Mouse (Mus musculus) neural tube, embryonic 12.5 days (tissue): ENCODE measurements around the gene Adat2. TPM values are rescaled to one million over a fixed set of nuclear protein-coding genes. Genes with fewer than 3 reads are reported as not detected.

ENCODE experiments used
- ATAC-seq: fragments of 200-750 bp; cut with Nextera tagmentation; 2 replicates; pipeline ENCODE4 v1.8.0; 2017; ENCODE audit warnings: low read depth, mild to moderate bottlenecking, moderate TSS enrichment, moderate library complexity; ENCODE audit not compliant: low FRiP score
- H3K27ac ChIP-seq: fragments of 300-500 bp; sonication (generic); 2 replicates; pipeline ENCODE4 v1.5.1; 2016
- H3K27me3 ChIP-seq: fragments of 300-500 bp; sonication (generic); replicated peaks from 2 replicates; pipeline ENCODE4 v1.6.1; 2016; ENCODE audit warnings: mild to moderate bottlenecking
- H3K36me3 ChIP-seq: fragments of 300-500 bp; sonication (generic); 2 replicates; pipeline ENCODE4 v1.6.1; 2016; ENCODE audit warnings: mild to moderate bottlenecking
- H3K4me1 ChIP-seq: fragments of 300-500 bp; sonication (generic); 2 replicates; pipeline ENCODE4 v1.6.1; 2016
- H3K4me2 ChIP-seq: fragments of 300-500 bp; sonication (generic); replicated peaks from 2 replicates; pipeline ENCODE4 v1.6.1; 2016; ENCODE audit warnings: mild to moderate bottlenecking
- H3K4me3 ChIP-seq: fragments of 300-500 bp; sonication (generic); 2 replicates; pipeline ENCODE4 v1.5.1; 2016
- H3K9ac ChIP-seq: fragments of 300-500 bp; sonication (generic); 2 replicates; pipeline ENCODE4 v1.6.1; 2016; ENCODE audit warnings: mild to moderate bottlenecking
- H3K9me3 ChIP-seq: fragments of 300-500 bp; sonication (generic); 2 replicates; pipeline ENCODE4 v1.6.1; 2016; ENCODE audit warnings: mild to moderate bottlenecking
- WGBS: fragments of 180-500 bp; shearing (Covaris S2); methylation state at CpG from one replicate; pipeline ENCODE4 v1.1.7; 2016; 5-methylcytosine and 5-hydroxymethylcytosine counted together
- polyA plus RNA-seq: library from polyadenylated mRNA; unstranded; fragments of >200 nt; fragmentation: Nextera tagmentation; extraction: Ambion mirVana; gene quantifications from 2 replicates; pipeline ENCODE4 v1.2.1, GENCODE M21; 2016

The Adat2 gene
- polyA plus RNA-seq, result 3.2 and 3.5 TPM in 2 replicates

- 0 out of 2 replicates have a peak within 1 kb of the TSS, but pooled peaks have one; percentile 28 for H3K27ac ChIP-seq
- peak; percentile 96 for ATAC-seq
- peaks cover 9% of the 10 kb centered on the region; the same call in 1 of the 2 replicates for H3K4me1 ChIP-seq
Observed at GRCm38 (mm10) chr10:13552646-13553497, at the start of gene Adat2, which contains the start of gene Pex3. Gene Adat2, plus strand, starts transcription at chr10:13552894. Gene Pex3, minus strand, starts transcription at chr10:13553142.

GRCm38 (mm10) chr10:13521857-13522256 is 30.8 kb upstream of the Adat2 start:
- Histone ChIP-seq H3K4me2 (no peak overlapping the region), H3K27ac (no peak overlapping the region), H3K4me3 (no peak overlapping the region), H3K27me3 (no peaks in the 10 kb centered on the region), H3K9me3 (no peaks in the 10 kb centered on the region), H3K4me1 (no peaks in the 10 kb centered on the region), H3K36me3 (no peaks in the 10 kb centered on the region), H3K9ac (no peak overlapping the region)
- no peak for ATAC-seq
- WGBS, result 86% methylated on average over 4 of the region's 4 CpGs

More at GRCm38 (mm10) chr10:13552646-13553497, at the start of gene Adat2, which contains the start of gene Pex3:
- H3K9ac ChIP-seq, result peak within 1 kb of the TSS; percentile 61
- no peaks in the 10 kb centered on the region for H3K36me3 ChIP-seq
- no peaks in the 10 kb centered on the region for H3K9me3 ChIP-seq
- peak within 1 kb of the TSS; percentile 58 for H3K4me3 ChIP-seq
- WGBS, result under 1% methylated on average over 51 of the region's 51 CpGs
- H3K4me2 ChIP-seq, result peak within 1 kb of the TSS; percentile 77
- H3K27me3 ChIP-seq, result no peaks in the 10 kb centered on the region

GRCm38 (mm10) chr10:13528155-13528554 is 24.5 kb upstream of the Adat2 start:
- Histone ChIP-seq H3K4me1 (no peaks in the 10 kb centered on the region), H3K9ac (no peak overlapping the region), H3K27me3 (no peaks in the 10 kb centered on the region), H3K9me3 (no peaks in the 10 kb centered on the region), H3K4me2 (no peak overlapping the region), H3K27ac (no peak overlapping the region), H3K4me3 (no peak overlapping the region), H3K36me3 (peaks cover 22% of the 10 kb centered on the region)
- 89% methylated on average over 4 of the region's 4 CpGs for WGBS
- no peak for ATAC-seq

DNA sequence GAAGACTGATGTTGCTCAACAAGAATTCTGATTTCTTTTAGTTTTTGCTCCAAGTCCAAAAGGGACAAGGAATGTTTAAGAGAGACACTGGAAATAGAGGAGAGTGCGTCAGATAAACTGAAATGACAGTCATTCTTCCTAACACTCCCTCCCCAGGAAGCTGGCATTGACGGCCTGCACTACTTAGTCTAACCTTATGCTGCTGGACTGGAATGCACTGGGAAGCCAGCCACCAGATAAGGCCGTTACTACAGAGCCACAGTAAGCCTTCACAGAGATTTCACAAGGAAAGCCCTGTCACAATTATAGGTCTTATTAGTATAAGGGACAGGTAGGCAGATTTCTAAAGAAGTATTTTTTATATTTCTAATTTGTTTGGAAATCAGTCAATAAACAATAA is 17.9 kb upstream of the Adat2 start:
- no peak overlapping the region for H3K9ac ChIP-seq
- H3K27me3 ChIP-seq, result no peaks in the 10 kb centered on the region
- H3K9me3 ChIP-seq, result no peaks in the 10 kb centered on the region
- H3K27ac ChIP-seq, result no peak overlapping the region
- no peaks in the 10 kb centered on the region for H3K4me1 ChIP-seq
- no peak for ATAC-seq
- peaks cover 40% of the 10 kb centered on the region for H3K36me3 ChIP-seq
- H3K4me2 ChIP-seq, result no peak overlapping the region
- 94% methylated on average over 3 of the region's 3 CpGs for WGBS
- H3K4me3 ChIP-seq, result no peak overlapping the region

- Histone ChIP-seq H3K27me3 (no peaks in the 10 kb centered on the region), H3K4me3 (no peak overlapping the region), H3K4me2 (no peak overlapping the region), H3K9ac (no peak overlapping the region), H3K9me3 (no peaks in the 10 kb centered on the region), H3K36me3 (peaks cover 32% of the 10 kb centered on the region), H3K4me1 (no peaks in the 10 kb centered on the region), H3K27ac (no peak overlapping the region)
- no peak for ATAC-seq
- 95% methylated on average over 7 of the region's 7 CpGs for WGBS
Observed at GRCm38 (mm10) chr10:13536706-13537105, 16.0 kb upstream of the Adat2 start.

GRCm38 (mm10) chr10:13539769-13540333 is 12.8 kb upstream of the Adat2 start:
- Histone ChIP-seq H3K4me1 (no peaks in the 10 kb centered on the region), H3K9me3 (no peaks in the 10 kb centered on the region), H3K27ac (no peak overlapping the region), H3K9ac (no peak overlapping the region), H3K4me2 (no peak overlapping the region), H3K36me3 (peaks cover 19% of the 10 kb centered on the region), H3K27me3 (no peaks in the 10 kb centered on the region), H3K4me3 (no peak overlapping the region)
- ATAC-seq, result no peak
- WGBS, result 93% methylated on average over 7 of the region's 7 CpGs

DNA sequence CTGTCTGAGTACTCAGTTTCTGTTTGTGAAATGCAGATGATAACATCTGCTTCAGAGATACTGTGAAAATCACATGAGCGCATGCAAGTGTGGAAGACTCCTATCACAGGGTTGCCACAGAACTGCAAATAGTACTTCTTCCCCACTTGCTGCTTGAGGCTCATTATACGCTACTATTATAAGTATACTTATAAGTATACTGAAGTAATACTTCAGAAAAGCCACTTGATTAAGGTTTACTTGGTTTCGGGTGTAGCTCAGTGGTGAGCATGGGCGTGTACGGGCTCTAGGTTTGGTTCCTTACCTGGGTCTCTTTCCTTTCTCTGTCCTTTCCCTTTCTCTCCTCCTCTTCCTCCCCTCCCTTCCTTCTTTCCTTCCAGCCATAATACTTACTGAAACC is 11.0 kb upstream of the Adat2 start:
- H3K4me3 ChIP-seq, result no peak overlapping the region
- 96% methylated on average over 5 of the region's 5 CpGs for WGBS
- no peaks in the 10 kb centered on the region for H3K27me3 ChIP-seq
- peaks cover 16% of the 10 kb centered on the region for H3K36me3 ChIP-seq
- no peak for ATAC-seq
- no peak overlapping the region for H3K4me2 ChIP-seq
- no peaks in the 10 kb centered on the region for H3K4me1 ChIP-seq
- H3K9me3 ChIP-seq, result no peaks in the 10 kb centered on the region
- H3K9ac ChIP-seq, result no peak overlapping the region
- no peak overlapping the region for H3K27ac ChIP-seq

DNA sequence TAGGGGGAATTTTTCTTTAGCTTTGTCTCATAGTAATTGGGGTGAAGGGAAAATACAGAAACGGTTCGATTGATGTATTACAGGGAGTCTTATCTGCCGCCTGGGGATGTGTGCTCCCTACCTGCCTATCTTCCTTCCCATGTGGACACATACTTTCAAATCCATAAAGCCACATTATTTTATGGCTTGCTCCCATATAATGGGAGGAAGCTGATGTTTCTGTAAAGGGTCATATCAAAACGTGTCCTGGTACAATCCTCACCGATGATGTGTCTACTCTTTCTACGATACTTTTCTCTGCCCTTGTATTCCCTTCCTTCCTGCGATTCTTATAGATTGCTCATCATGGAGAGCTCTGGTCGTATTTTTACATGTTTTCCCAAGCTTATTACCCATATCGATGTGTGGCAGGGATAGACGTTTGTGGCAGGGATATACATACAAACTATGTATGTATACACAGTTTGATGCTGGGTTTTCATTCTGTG is 848 bp downstream of the Adat2 start:
- Histone ChIP-seq H3K4me3 (peak overlapping the region; percentile 58), H3K9ac (peak overlapping the region; percentile 61), H3K36me3 (no peaks in the 10 kb centered on the region), H3K27me3 (no peaks in the 10 kb centered on the region), H3K9me3 (no peaks in the 10 kb centered on the region), H3K27ac (no peak overlapping the region), H3K4me2 (peak overlapping the region; percentile 77), H3K4me1 (peaks cover 9% of the 10 kb centered on the region; the same call in 1 of the 2 replicates)
- 32% methylated on average over 10 of the region's 10 CpGs for WGBS
- 0 out of 2 replicates have a peak, but pooled peaks have one; percentile 19 for ATAC-seq

DNA sequence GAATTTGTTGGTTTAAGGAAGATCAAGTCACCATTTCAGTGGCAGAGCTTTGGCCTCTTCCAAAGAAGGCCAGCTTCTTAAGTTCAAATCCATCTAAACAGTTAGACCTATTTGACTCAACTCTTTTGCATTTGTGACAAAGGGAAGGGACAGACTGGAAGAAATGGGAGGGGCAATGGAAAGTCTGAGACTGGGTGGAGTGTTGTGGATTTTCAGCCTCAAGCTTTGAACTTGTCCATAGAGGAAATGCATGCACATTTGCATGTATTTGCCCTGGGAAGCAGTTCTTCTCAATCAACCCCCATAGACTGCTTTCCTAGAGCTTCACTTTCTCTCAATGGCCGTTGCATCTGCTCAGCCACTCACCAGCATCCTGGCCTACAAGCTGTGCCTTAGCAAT is 1.6 kb downstream of the Adat2 start:
- Histone ChIP-seq H3K4me2 (no peak overlapping the region), H3K9me3 (no peaks in the 10 kb centered on the region), H3K36me3 (no peaks in the 10 kb centered on the region), H3K4me3 (no peak overlapping the region), H3K27ac (no peak overlapping the region), H3K9ac (no peak overlapping the region), H3K4me1 (peaks cover 9% of the 10 kb centered on the region; the same call in 1 of the 2 replicates), H3K27me3 (no peaks in the 10 kb centered on the region)
- ATAC-seq, result no peak
- 95% methylated on average over 1 of the region's 1 CpGs for WGBS

GRCm38 (mm10) chr10:13560014-13560674 is 7.5 kb downstream of the Adat2 start:
- Histone ChIP-seq H3K4me1 (no peaks in the 10 kb centered on the region), H3K9me3 (no peaks in the 10 kb centered on the region), H3K4me3 (no peak overlapping the region), H3K9ac (no peak overlapping the region), H3K4me2 (no peak overlapping the region), H3K27me3 (no peaks in the 10 kb centered on the region), H3K27ac (no peak overlapping the region), H3K36me3 (0 out of 2 replicates have a peak, but pooled peaks cover 4% of the 10 kb centered on the region)
- 87% methylated on average over 13 of the region's 13 CpGs for WGBS
- no peak for ATAC-seq

DNA sequence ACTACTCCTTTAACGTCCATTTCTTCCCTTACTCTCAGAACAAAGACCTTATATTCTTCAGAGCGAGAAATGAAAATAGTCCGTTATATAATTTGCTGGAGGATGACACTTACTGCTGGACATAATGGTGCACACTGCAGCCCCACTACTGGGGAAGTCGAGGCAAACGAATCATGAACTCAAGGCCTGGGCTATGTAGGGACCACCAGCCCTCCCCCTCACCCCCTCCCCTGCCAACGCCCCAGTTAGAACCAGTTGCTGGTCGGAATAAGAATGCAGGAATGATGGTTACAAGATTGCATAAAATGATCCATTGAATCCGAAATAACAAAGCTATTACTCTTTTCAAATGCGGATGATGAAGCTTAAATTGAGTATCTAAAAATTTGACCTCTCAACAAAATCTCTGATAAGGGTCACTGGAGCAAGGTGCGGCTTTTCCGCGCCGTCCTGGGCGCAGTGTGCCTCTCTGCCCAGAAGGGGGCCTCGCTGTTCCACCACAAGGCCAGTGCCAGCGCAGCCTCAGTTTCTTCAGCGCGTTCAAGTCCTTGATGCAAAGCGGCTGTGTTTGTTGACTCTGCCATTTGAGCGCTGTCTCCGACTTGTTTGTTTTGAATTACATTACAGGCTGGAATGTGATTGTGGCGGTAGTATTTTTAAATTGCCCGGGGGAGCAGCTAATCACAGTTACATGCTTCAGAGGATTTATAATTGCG is 11.8 kb downstream of the Adat2 start:
- ATAC-seq, result peak; percentile 84
- Histone ChIP-seq H3K4me3 (no peak overlapping the region), H3K27me3 (peaks cover 8% of the 10 kb centered on the region), H3K4me2 (peak overlapping the region; percentile 53), H3K27ac (no peak overlapping the region), H3K36me3 (0 out of 2 replicates have a peak, but pooled peaks cover 4% of the 10 kb centered on the region), H3K9me3 (no peaks in the 10 kb centered on the region), H3K4me1 (no peaks in the 10 kb centered on the region), H3K9ac (no peak overlapping the region)
- 26% methylated on average over 24 of the region's 24 CpGs for WGBS
